Mouse (Mus musculus) thymus, adult 2 months (tissue): ENCODE data around the gene Pip4k2c.

Source experiments
- CTCF ChIP-seq: fragments of 200-500 bp; IDR thresholded peaks from 2 replicates; pipeline ENCODE4 v1.5.1; 2012; ENCODE audit warnings: mild to moderate bottlenecking, control low read depth, low read length, moderate library complexity, borderline replicate concordance; ENCODE audit not compliant: control insufficient read depth, poor library complexity, insufficient read depth; ENCODE audit errors: extremely low read depth
- POLR2A ChIP-seq: fragments of 200-500 bp; IDR thresholded peaks from 2 replicates; pipeline ENCODE4 v1.6.1; 2012; ENCODE audit warnings: mild to moderate bottlenecking, low read length, control low read depth, moderate library complexity; ENCODE audit not compliant: control insufficient read depth, poor library complexity, insufficient read depth; ENCODE audit errors: extremely low read depth

DNA sequence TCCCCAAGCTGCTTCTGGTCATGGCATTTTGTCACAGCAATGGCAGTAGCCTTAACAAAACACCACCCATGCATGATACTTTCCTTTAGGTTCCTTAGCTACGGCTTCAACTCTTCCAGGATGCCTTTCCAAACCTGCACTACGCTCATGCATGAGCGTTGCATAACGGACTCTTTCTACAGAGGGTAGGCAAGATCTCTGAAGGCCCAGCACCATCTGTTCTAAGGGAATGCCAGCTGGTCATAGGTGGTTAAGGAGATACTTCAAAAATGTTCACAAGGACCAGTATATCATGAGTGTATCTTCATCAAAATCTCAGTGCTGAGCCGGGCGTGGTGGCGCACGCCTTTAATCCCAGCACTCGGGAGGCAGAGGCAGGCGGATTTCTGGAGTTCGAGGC lies 5.1 kb upstream of the Pip4k2c start:
- no peak for TF ChIP-seq CTCF
- TF ChIP-seq POLR2A: no peak
